Mouse (Mus musculus): ENCODE measurements at regions not wholly inside any gene's neighbourhood (a gene's known extent, or its start where the extent isn't known, plus 50 kb on each side); places are given as distances from the start of the nearest gene placed in this dataset.

GRCm38 (mm10) chr12:29232492-29233447 is 295.4 kb upstream of the Myt1l start:
- no peak for TF ChIP-seq CTCF (IDR thresholded peaks at IDR 0.05; ENCODE audit: borderline replicate concordance, control insufficient read depth, extremely low read depth, insufficient read depth, low read length, poor library complexity)
- no peak for TF ChIP-seq POLR2A (IDR thresholded peaks at IDR 0.05; ENCODE audit: control insufficient read depth, extremely low read depth, insufficient read depth, low read length, poor library complexity)

All from thymus, adult 2 months (tissue).